Mouse (Mus musculus) small intestine, adult 2 months (tissue): ENCODE measurements at regions not wholly inside any gene's neighbourhood (a gene's known extent, or its start where the extent isn't known, plus 50 kb on each side); places are given as distances from the start of the nearest gene placed in this dataset.

Experiments used
- H3K27ac ChIP-seq: fragments of 200-500 bp; 2 replicates; pipeline ENCODE4 v1.5.1; 2012; ENCODE audit warnings: low read depth, low read length, control low read depth, inconsistent platforms; ENCODE audit not compliant: insufficient read depth
- H3K27me3 ChIP-seq: fragments of 200-500 bp; 2 replicates; pipeline ENCODE4 v1.6.1; 2012; ENCODE audit warnings: mild to moderate bottlenecking, moderate library complexity, low read length, inconsistent platforms; ENCODE audit not compliant: control insufficient read depth, insufficient read depth
- H3K36me3 ChIP-seq: fragments of 200-500 bp; 2 replicates; pipeline ENCODE4 v1.6.1; 2012; ENCODE audit warnings: mild to moderate bottlenecking, low read length, control low read depth, inconsistent platforms; ENCODE audit not compliant: control insufficient read depth, insufficient read depth
- H3K4me1 ChIP-seq: fragments of 200-500 bp; 2 replicates; pipeline ENCODE4 v1.6.1; 2012; ENCODE audit warnings: low read length, inconsistent platforms, mixed read lengths; ENCODE audit not compliant: control insufficient read depth, insufficient read depth, insufficient read length
- H3K4me3 ChIP-seq: fragments of 200-500 bp; 2 replicates; pipeline ENCODE4 v1.5.1; 2012; ENCODE audit warnings: low read depth, mild to moderate bottlenecking, control low read depth, inconsistent platforms, low read length, moderate library complexity
- CTCF ChIP-seq: fragments of 200-500 bp; IDR thresholded peaks from 2 replicates; pipeline ENCODE4 v1.5.1; 2012; ENCODE audit warnings: low read depth, mild to moderate bottlenecking, control low read depth, inconsistent platforms, low read length, moderate library complexity, mixed read lengths; ENCODE audit not compliant: insufficient replicate concordance, insufficient read length; ENCODE audit errors: extremely low read depth
- POLR2A ChIP-seq: fragments of 200-500 bp; IDR thresholded peaks from 2 replicates; pipeline ENCODE4 v1.6.1; 2012; ENCODE audit warnings: low read depth, mild to moderate bottlenecking, control low read depth, inconsistent platforms, low read length, moderate library complexity
- WGBS: fragments of 180-500 bp; shearing (Covaris S2); methylation state at CpG from one replicate; pipeline ENCODE4 v1.1.7; 2018; 5-methylcytosine and 5-hydroxymethylcytosine counted together

DNA sequence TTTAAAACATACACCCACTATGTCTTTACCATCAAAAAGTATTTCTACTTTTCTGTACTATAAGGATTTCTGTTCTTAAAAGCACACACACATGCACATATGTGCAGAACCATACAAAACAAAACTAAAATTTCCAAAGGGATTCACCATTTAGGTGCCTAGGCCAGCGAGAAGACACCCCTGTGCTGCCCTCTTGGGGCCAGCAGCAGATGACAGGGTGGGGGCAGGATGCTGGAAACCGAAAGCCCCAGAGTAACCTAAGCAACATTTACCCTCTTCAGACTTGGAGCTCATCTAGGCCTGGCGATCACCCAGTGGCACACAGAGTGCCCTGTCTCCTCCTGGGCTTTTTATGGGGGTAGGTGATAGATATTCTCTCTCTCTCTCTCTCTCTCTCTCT is 97.3 kb downstream of the Mrm1 start:
- Histone ChIP-seq H3K4me3 (no peak overlapping the region), H3K27me3 (no peaks in the 10 kb centered on the region), H3K4me1 (no peaks in the 10 kb centered on the region), H3K27ac (no peak overlapping the region), H3K36me3 (no peaks in the 10 kb centered on the region)
- TF ChIP-seq POLR2A (no peak), CTCF (peak; percentile 26; the same call in 1 of the 2 replicates)
- 21% methylated on average over 3 of the region's 3 CpGs for WGBS

DNA sequence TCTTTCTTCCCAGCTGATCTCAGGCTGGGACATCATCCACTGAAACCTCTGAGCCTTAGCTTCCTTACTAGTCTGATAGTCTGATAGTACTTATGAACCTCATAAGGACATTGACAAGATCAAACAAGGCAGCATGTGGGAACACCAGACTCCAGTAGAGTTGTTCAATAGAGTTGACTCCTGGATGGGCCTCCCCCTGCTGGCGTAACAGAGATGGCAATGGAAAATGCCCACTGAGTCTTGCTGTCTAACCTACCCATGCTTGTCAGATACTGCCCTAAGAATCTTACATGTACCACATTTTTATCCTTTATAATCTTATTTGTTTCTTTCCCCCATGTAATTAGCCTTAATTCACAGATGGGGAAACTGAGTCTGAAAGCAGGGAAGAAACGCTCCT is 98.2 kb downstream of the Mrm1 start:
- Histone ChIP-seq H3K27ac (no peak overlapping the region), H3K36me3 (no peaks in the 10 kb centered on the region), H3K4me1 (no peaks in the 10 kb centered on the region), H3K4me3 (no peak overlapping the region), H3K27me3 (no peaks in the 10 kb centered on the region)
- 63% methylated on average over 2 of the region's 2 CpGs for WGBS
- TF ChIP-seq CTCF (no peak), POLR2A (no peak)

DNA sequence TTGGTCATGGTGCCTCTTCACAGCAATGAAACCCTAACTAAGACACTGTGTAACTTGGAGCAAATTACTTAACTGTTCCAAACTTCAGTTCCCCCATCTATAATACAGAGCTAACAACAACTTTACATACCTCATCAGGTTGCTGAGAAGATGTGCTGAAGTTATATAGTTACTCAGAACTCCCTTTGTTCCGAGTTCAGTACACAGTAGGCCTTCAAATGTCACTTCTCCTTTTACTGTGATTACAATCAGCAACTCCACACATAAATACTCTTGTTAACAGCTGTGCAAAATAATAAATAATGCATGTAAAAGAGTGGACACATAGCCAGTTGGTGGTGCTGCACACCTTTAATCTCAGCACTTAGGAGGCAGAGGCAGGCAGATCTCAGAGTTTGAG is 99.5 kb downstream of the Mrm1 start:
- no peaks in the 10 kb centered on the region for H3K4me1 ChIP-seq
- no peak overlapping the region for H3K4me3 ChIP-seq
- H3K36me3 ChIP-seq, result no peaks in the 10 kb centered on the region
- TF ChIP-seq CTCF (no peak), POLR2A (no peak)
- H3K27ac ChIP-seq, result no peak overlapping the region
- WGBS, result 86% methylated on average over 1 of the region's 1 CpGs
- H3K27me3 ChIP-seq, result no peaks in the 10 kb centered on the region

DNA sequence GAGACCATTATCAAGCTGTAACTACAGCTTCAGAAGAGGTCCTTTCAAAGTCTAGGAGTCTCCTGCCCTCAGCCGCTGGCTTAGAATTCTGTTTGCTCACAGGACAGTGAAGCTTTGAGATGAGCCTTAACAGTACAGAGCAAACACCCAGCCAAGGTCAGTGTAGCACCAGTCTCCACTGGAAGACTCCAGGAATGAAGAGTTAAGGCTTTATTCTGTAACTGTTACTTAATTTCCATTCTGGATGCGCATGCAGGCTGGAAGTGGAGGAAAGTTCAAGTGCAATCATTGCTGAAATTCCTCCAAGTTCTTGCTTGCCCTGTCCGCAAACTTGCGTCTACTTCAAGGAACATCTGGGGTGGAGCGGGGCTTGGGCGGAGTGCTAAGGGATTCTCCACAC is 106.6 kb downstream of the Mrm1 start:
- 64% methylated on average over 6 of the region's 6 CpGs for WGBS
- no peaks in the 10 kb centered on the region for H3K36me3 ChIP-seq
- no peak for TF ChIP-seq CTCF
- H3K4me1 ChIP-seq, result no peaks in the 10 kb centered on the region
- no peak overlapping the region for H3K27ac ChIP-seq
- no peak overlapping the region for H3K4me3 ChIP-seq
- H3K27me3 ChIP-seq, result no peaks in the 10 kb centered on the region; the same call in none of the 2 replicates

DNA sequence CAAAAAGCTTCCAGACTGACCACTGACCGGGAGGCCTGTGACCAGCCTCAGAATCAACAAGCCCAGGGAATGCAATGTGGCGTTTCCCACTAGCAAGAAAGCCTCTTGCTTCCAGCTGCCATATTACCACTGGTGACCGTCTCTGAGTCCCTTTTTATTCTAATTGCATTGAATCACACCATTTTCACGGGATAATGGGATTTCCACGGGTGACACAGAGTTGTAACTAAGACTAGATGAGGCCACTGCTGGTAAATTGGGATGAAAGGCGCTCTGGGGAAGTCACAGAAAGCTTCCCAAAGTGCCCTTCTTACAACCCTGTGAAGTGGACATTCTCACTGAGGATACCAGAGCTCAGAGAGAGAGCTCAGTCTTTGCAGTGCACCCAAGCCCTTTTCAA is 107.4 kb downstream of the Mrm1 start:
- H3K4me3 ChIP-seq, result no peak overlapping the region
- no peak overlapping the region for H3K27ac ChIP-seq
- TF ChIP-seq CTCF, result no peak
- no peak for TF ChIP-seq POLR2A
- H3K27me3 ChIP-seq, result no peaks in the 10 kb centered on the region; the same call in none of the 2 replicates
- H3K36me3 ChIP-seq, result no peaks in the 10 kb centered on the region
- no peaks in the 10 kb centered on the region for H3K4me1 ChIP-seq
- WGBS, result 54% methylated on average over 6 of the region's 6 CpGs

DNA sequence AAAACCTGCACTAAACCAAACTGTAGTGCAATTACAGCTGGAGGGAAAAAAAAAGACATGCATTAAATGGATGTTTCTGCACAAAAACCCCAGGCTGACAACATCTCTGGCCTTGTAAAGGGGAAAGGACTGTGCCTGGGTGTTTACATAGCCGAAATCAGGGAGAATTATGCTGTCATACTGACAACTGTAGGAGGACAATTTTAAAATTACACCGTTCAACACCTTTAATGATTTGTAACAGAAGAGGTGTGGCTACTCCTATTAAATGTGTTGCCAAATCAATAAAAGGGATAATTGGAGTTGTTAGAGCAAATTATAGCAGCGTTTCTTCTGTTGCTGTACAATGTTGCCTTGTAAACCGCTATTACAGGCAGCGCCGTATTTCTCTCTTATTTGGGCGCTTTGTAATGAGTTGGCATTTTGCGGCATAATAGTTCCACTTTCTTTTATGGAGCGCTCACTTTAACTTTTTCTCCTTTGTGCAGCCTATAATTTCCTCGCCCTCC is 111.0 kb downstream of the Mrm1 start:
- H3K27me3 ChIP-seq, result peaks cover 5% of the 10 kb centered on the region
- no peak overlapping the region for H3K4me3 ChIP-seq
- no peaks in the 10 kb centered on the region for H3K36me3 ChIP-seq
- H3K4me1 ChIP-seq, result no peaks in the 10 kb centered on the region
- WGBS, result 68% methylated on average over 10 of the region's 10 CpGs
- TF ChIP-seq POLR2A, result no peak
- no peak for TF ChIP-seq CTCF
- H3K27ac ChIP-seq, result no peak overlapping the region

DNA sequence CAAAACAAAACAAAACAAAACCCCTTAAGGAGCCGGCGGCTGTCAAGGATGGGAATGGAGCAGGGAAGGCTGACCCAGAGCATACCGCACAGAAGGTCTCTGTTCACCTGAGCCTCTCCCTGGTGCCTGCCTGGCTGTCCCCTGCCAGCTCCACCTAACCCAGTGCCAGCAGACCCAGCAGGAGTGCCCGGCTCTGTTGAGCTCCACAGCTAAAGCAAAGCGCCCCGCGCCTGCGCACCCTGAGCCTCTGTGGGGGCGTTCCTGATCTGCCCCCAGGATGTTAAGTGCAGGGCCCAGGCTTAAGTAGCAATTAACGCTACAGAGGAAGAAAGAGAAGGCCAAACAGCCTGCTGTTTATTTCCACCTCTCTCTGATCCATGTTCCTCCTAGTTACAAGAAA is 111.5 kb downstream of the Mrm1 start:
- TF ChIP-seq POLR2A, result no peak
- TF ChIP-seq CTCF, result no peak
- Histone ChIP-seq H3K27me3 (peaks cover 10% of the 10 kb centered on the region), H3K4me3 (no peak overlapping the region), H3K36me3 (no peaks in the 10 kb centered on the region), H3K27ac (no peak overlapping the region), H3K4me1 (no peaks in the 10 kb centered on the region)
- WGBS, result 38% methylated on average over 10 of the region's 10 CpGs

DNA sequence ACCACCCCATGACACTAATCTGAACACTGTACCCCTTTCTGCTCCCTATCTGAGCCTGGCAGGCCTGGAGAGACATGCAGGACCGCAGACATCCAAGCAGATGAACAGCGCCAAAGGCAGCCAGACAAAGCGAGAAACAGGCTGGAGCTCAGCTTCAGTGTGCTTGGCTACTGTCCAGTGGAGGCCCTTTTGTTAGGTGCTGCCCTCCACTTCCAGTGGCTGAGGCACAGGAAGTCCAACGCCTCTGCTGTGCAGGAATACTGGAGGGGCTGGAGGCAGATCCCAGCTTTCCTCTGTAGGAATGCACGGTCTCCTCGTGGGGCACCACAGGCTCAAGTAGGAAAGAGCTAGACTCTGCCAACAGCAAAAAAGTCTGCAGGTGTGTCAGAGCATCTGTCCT is 112.6 kb downstream of the Mrm1 start:
- Histone ChIP-seq H3K4me3 (no peak overlapping the region), H3K27ac (no peak overlapping the region), H3K36me3 (no peaks in the 10 kb centered on the region), H3K4me1 (no peaks in the 10 kb centered on the region), H3K27me3 (peaks cover 12% of the 10 kb centered on the region; the same call in 1 of the 2 replicates)
- TF ChIP-seq POLR2A (no peak), CTCF (no peak)
- WGBS, result 58% methylated on average over 6 of the region's 6 CpGs
